Mouse (Mus musculus) kidney, adult 2 months (tissue): ENCODE data around the gene Atpif1. TPM values are rescaled to one million over a fixed set of nuclear protein-coding genes. Genes with fewer than 3 reads are reported as not detected.

Experiments used
- DNase-seq: peaks from one replicate; pipeline ENCODE4 v3.0.0; 2021
- H3K27ac ChIP-seq: fragments of 200-500 bp; 2 replicates; pipeline ENCODE4 v1.5.1; 2012; ENCODE audit warnings: low read depth, low read length, control low read depth, inconsistent platforms; ENCODE audit not compliant: insufficient read depth
- H3K27me3 ChIP-seq: fragments of 200-500 bp; replicated peaks from 2 replicates; pipeline ENCODE4 v1.6.1; 2012; ENCODE audit warnings: mild to moderate bottlenecking, moderate library complexity, low read length, inconsistent platforms; ENCODE audit not compliant: control insufficient read depth, insufficient read depth
- H3K36me3 ChIP-seq: fragments of 200-500 bp; 2 replicates; pipeline ENCODE4 v1.6.1; 2012; ENCODE audit warnings: mild to moderate bottlenecking, moderate library complexity, low read length, inconsistent platforms; ENCODE audit not compliant: control insufficient read depth, insufficient read depth
- H3K4me1 ChIP-seq: fragments of 200-500 bp; 2 replicates; pipeline ENCODE4 v1.6.1; 2011; ENCODE audit warnings: low read length; ENCODE audit not compliant: control insufficient read depth, insufficient read depth
- H3K4me3 ChIP-seq: fragments of 200-500 bp; 2 replicates; pipeline ENCODE4 v1.5.1; 2011; ENCODE audit warnings: mild to moderate bottlenecking, low read depth, low read length, control low read depth; ENCODE audit not compliant: insufficient read depth
- CTCF ChIP-seq: fragments of 200-500 bp; conservative IDR thresholded peaks from 2 replicates; pipeline ENCODE4 v1.5.1; 2011; ENCODE audit warnings: low read depth, mild to moderate bottlenecking, control low read depth, low read length, moderate library complexity, mixed read lengths; ENCODE audit not compliant: insufficient read depth, insufficient read length
- POLR2A ChIP-seq: fragments of 200-500 bp; IDR thresholded peaks from one replicate; pipeline ENCODE4 v1.6.1; 2011; ENCODE audit warnings: low read depth, low read length, control low read depth
- WGBS: fragments of 180-500 bp; shearing (Covaris S2); methylation state at CpG from one replicate; pipeline ENCODE4 v1.1.7; 2018; 5-methylcytosine and 5-hydroxymethylcytosine counted together
- polyA plus RNA-seq: library from polyadenylated mRNA; depleted of rRNA; stranded (reverse); fragments of >200 nt; gene quantifications from 2 replicates; pipeline ENCODE4 v1.2.3, GENCODE M21; 2012

Gene Atpif1
- polyA plus RNA-seq, 1 experiment = 485 TPM

- peaks cover 6% of the 10 kb centered on the region for H3K36me3 ChIP-seq
- no peak overlapping the region for H3K27ac ChIP-seq
- peaks cover 6% of the 10 kb centered on the region; the same call in 1 of the 2 replicates for H3K4me1 ChIP-seq
- no peaks in the 10 kb centered on the region for H3K27me3 ChIP-seq
- WGBS = 84% methylated on average over 5 of the region's 5 CpGs
- no peak for DNase-seq
- TF ChIP-seq POLR2A = no peak
- TF ChIP-seq CTCF = no peak
- H3K4me3 ChIP-seq = no peak overlapping the region
Measured at GRCm38 (mm10) chr4:132539481-132539880, 6.0 kb upstream of the Atpif1 start.

GRCm38 (mm10) chr4:132535406-132536121 lies 2.1 kb upstream of the Atpif1 start, which contains the start of gene Dnajc8:
TSS of gene Dnajc8 (plus strand) at chr4:132535550.
- Histone ChIP-seq H3K36me3 (peaks cover 3% of the 10 kb centered on the region), H3K27ac (peak within 1 kb of the TSS; percentile 48), H3K4me1 (peaks cover 13% of the 10 kb centered on the region; the same call in 1 of the 2 replicates), H3K4me3 (peak within 1 kb of the TSS; percentile 99), H3K27me3 (no peaks in the 10 kb centered on the region)
- TF ChIP-seq CTCF = no peak
- TF ChIP-seq POLR2A = peak; percentile 74
- under 1% methylated on average over 60 of the region's 60 CpGs for WGBS
- DNase-seq = peak; percentile 97

- Histone ChIP-seq H3K4me3 (peak overlapping the region; percentile 85), H3K4me1 (peaks cover 13% of the 10 kb centered on the region; the same call in 1 of the 2 replicates), H3K27me3 (no peaks in the 10 kb centered on the region), H3K36me3 (no peaks in the 10 kb centered on the region; the same call in 1 of the 2 replicates), H3K27ac (peak overlapping the region; percentile 88)
- 2% methylated on average over 5 of the region's 5 CpGs for WGBS
- TF ChIP-seq POLR2A (no peak), CTCF (no peak)
- DNase-seq = peak; percentile 74
Measured at GRCm38 (mm10) chr4:132532496-132532895, 963 bp downstream of the Atpif1 start.

GRCm38 (mm10) chr4:132530033-132530804 lies 3.2 kb downstream of the Atpif1 start:
- H3K36me3 ChIP-seq = no peaks in the 10 kb centered on the region; the same call in 1 of the 2 replicates
- DNase-seq = no peak

GRCm38 (mm10) chr4:132529344-132529743 lies 4.1 kb downstream of the Atpif1 start:
- no peak overlapping the region for H3K4me3 ChIP-seq
- no peaks in the 10 kb centered on the region for H3K27me3 ChIP-seq
- H3K27ac ChIP-seq = no peak overlapping the region
- peak; percentile 49 for DNase-seq
- WGBS = 33% methylated on average over 4 of the region's 4 CpGs
- H3K36me3 ChIP-seq = no peaks in the 10 kb centered on the region; the same call in 1 of the 2 replicates
- TF ChIP-seq CTCF (no peak), POLR2A (no peak)
- peaks cover 7% of the 10 kb centered on the region; the same call in 1 of the 2 replicates for H3K4me1 ChIP-seq

More at GRCm38 (mm10) chr4:132530033-132530804, 3.2 kb downstream of the Atpif1 start:
- Histone ChIP-seq H3K4me1 (peaks cover 7% of the 10 kb centered on the region; the same call in 1 of the 2 replicates), H3K27me3 (no peaks in the 10 kb centered on the region), H3K4me3 (no peak overlapping the region), H3K27ac (no peak overlapping the region)
- no peak for TF ChIP-seq POLR2A
- no peak for TF ChIP-seq CTCF
- WGBS = 93% methylated on average over 20 of the region's 20 CpGs

- Histone ChIP-seq H3K4me3 (no peak overlapping the region), H3K36me3 (no peaks in the 10 kb centered on the region; the same call in 1 of the 2 replicates), H3K4me1 (0 out of 2 replicates have a peak, but pooled peaks cover 4% of the 10 kb centered on the region), H3K27me3 (no peaks in the 10 kb centered on the region), H3K27ac (no peak overlapping the region)
- WGBS = 90% methylated on average over 8 of the region's 8 CpGs
- TF ChIP-seq CTCF (no peak), POLR2A (no peak)
- DNase-seq = no peak
Measured at GRCm38 (mm10) chr4:132527917-132528522, 5.4 kb downstream of the Atpif1 start.

- whole genome bisulfite sequencing = 54% methylated on average over 2 of the region's 2 CpGs
- no peak overlapping the region for H3K4me3 ChIP-seq
- no peaks in the 10 kb centered on the region; the same call in 1 of the 2 replicates for H3K36me3 ChIP-seq
- DNase-seq = peak; percentile 38
- H3K27me3 ChIP-seq = no peaks in the 10 kb centered on the region
- TF ChIP-seq POLR2A (no peak), CTCF (peak; percentile 50)
- H3K4me1 ChIP-seq = no peaks in the 10 kb centered on the region
- no peak overlapping the region for H3K27ac ChIP-seq
Measured at GRCm38 (mm10) chr4:132526678-132527077, 6.8 kb downstream of the Atpif1 start.
